Mouse (Mus musculus) thymus, adult 2 months (tissue): Measurements from ENCODE around the gene Sesn1.

Experiments used
- CTCF ChIP-seq: fragments of 200-500 bp; IDR thresholded peaks from 2 replicates; pipeline ENCODE4 v1.5.1; 2012; ENCODE audit warnings: mild to moderate bottlenecking, control low read depth, low read length, moderate library complexity, borderline replicate concordance; ENCODE audit not compliant: control insufficient read depth, poor library complexity, insufficient read depth; ENCODE audit errors: extremely low read depth
- POLR2A ChIP-seq: fragments of 200-500 bp; IDR thresholded peaks from 2 replicates; pipeline ENCODE4 v1.6.1; 2012; ENCODE audit warnings: mild to moderate bottlenecking, low read length, control low read depth, moderate library complexity; ENCODE audit not compliant: control insufficient read depth, poor library complexity, insufficient read depth; ENCODE audit errors: extremely low read depth

GRCm38 (mm10) chr10:41838911-41839310 lies 29.2 kb downstream of the Sesn1 start:
- TF ChIP-seq CTCF (no peak), POLR2A (no peak)
